Mouse (Mus musculus) 416B (cell line): ENCODE measurements at regions not wholly inside any gene's neighbourhood (a gene's known extent, or its start where the extent isn't known, plus 50 kb on each side); places are given as distances from the start of the nearest gene placed in this dataset.

Experiments used
- DNase-seq: peaks from one replicate; pipeline ENCODE4 v3.0.0; 2011; ENCODE audit warnings: low read depth

DNA sequence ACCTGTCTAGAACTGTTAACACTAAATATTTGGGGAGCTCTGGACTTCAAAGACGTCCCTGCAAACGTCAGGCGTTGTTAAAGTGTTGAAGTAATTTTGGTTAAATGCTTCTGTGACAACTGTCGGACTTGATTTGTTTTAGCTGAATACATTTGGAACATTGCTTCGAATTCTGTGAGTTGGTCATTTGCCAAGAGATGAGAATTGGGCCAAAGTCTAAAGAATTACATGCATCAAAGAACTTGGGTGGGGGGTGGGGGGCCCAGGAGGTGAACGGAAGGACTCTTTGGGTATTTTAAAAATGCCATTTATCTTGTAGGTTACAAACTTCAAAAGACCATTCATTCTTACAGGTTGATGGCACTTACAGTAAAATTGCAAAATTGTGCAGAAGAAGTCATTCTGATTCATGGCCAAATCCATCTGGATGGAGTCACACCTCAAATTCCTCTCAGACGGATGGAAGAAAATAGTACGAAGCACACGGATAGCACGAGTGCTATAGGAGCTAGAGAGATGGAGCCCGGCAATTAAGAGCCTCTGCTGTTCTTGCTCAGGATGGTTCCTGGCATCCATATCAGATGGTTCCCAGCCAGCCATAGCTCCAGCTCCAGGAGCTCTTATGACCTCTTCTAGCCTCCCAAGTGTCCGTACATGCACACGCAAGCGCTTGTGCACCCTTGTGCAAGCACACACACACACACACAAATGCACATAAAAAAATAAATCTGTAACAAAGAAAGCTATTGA, 144.5 kb upstream of the Irx5 start:
- no peak for DNase-seq

GRCm38 (mm10) chr8:92209081-92209480, 148.3 kb upstream of the Irx5 start:
- DNase-seq = no peak

DNA sequence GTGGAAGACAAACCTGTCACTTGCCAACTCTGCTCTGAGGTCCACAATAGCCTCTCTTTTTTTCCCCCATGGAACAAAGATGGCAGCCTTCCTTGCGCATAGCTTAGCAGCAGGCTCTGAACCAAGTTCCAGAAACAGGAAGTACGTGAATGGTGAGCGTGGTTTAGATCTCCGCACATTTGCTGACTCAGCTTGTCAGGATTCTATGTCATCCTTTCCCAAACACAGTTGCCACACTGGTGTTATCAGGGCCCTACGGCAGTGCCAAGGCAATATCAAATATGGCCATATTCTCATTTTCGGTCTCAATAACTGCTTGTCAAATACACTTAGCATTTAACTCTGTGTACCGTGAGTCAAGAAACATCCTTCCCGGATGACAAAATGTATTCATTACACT, 161.8 kb upstream of the Irx5 start:
- DNase-seq = no peak

- DNase-seq = no peak
Measured at GRCm38 (mm10) chr8:92194065-92194464, 163.4 kb upstream of the Irx5 start.

DNA sequence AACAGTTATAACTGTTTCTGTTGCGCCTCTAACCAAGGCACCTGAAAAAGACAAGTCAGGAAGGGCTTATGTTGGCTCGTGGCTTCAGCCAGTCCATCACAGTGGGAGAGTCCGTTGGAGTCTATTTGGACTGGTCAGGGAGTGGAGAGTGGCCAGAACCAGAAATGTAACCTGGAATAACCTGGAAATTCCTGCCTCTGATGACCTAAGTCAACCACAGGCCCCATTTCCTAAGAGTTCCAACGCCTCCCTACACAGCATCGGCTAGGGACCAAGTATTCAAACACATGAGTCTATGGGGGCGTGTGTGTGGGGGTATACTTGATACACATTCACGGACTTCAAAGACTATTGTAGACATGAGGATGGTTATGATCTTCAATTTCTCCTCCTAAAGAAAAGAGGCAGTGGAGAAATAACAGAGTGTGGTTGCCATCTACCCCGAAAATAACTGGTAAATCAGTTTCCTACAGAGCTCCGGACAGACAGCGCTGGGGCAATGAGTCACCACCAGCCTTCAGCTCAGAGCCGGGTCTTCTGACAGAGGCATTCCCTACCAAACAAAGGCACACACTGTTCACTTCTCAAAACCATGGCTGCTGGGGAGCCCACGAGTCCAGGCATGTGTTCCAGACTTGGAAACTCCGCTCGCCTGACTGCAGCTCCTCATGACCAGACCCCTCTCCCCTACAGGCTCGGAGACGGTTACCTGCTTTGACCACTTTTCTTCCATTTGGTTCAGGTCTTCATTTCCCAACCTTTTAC, 167.0 kb upstream of the Irx5 start:
- DNase-seq = no peak

DNA sequence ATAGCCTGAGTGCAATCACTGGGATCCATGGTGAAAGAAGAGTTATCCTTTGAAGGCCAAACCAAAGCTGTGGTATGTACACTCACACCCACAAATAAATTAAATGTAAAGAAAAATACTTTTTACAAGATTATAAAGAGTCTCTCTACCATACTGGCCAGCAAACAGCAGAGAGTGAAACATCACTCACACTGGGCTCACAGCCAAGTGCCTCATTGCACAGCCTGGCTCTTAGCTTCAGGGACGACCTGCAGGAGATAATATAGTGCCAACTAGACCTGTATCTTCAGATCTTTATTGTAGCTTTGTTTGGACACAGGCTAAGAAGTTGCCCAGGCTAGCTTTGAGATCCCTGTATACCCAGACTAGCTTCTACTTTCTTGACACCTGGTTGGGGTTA, 174.1 kb upstream of the Irx5 start:
- no peak for DNase-seq

DNA sequence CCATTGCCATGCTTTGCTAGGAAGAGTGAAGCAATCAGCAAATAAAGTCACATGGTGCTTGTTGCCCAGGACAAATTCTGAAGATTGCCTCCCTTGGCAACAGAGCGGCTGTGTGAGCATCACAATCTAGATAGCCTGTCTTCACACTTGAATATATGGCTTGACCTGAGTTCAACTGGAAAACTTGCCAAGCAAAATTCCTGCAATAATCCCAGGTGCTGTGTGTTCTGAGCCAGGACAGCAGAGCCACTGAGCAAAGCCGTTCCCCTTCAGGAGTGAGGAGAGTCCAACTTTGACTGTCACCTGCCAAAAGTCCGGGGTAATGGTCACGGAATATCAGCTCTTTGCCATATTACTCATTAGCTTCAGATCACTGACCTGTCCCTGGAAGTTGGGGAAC, 176.8 kb upstream of the Irx5 start:
- no peak for DNase-seq

- DNase-seq = no peak
Measured at GRCm38 (mm10) chr8:92179327-92179726, 178.1 kb upstream of the Irx5 start.

- DNase-seq = no peak
Measured at GRCm38 (mm10) chr8:92176101-92176500, 181.3 kb upstream of the Irx5 start.

DNA sequence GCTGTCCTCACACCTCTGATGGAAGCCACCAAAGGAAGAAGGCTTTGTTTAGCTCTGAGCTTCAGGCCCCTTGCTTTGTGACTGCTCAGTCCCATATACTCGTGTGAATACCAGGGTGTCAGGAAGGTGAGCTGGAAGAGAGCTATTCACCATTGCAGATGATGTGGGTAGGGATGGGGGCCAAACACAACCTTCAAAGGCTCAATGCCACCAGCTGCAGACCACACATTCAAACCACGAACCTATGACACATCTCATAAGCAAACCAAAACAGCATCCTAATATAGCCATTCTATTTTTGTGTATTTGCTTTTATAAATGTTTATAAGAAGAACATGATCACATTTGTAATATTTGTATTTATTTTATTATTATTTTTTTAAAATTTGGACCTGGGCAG, 183.3 kb upstream of the Irx5 start:
- DNase-seq = no peak

DNA sequence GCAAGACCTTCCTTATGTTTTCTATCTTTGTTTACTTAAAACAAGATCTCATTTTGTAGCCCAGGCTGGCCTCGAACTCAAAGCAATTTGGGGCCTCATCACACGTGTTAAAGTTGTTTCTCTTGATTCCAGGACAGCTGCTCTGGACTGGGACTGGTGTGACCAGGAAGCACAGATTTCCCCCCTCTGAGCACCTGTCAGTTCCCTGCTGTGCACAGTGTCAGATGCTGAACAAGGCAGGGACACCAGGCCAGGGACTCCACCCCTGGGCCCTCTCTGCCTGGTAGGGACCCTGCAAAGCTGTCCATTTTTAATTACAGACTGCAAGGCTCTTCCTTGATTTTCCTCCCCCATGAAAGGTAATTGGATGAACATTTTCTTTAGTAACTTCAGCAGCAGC, 185.8 kb upstream of the Irx5 start:
- DNase-seq = no peak

DNA sequence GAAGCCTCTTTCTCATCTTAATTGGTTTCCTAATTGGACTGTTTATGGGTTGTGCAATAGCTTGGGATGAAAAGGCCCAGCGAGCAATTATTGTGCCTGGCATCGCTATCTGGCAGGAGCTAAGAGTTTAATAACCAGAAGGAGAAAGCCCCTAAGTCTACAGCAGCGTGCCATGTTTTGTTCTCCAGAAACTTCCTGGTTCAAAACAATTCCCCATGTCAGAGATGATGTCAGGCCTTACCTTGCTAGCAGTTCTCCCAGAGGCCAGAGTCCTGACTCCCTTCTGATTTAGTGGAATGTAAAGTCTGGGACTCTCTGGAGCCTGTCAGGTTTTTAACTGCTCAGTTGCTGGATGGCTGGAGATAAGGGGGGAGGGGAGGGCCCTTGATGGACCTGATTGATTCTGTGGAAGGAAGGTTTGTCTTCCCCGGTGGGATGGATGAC, 190.1 kb upstream of the Irx5 start:
- DNase-seq = no peak

- no peak for DNase-seq
Measured at GRCm38 (mm10) chr8:92165306-92165705, 192.1 kb upstream of the Irx5 start.

- no peak for DNase-seq
Measured at GRCm38 (mm10) chr8:92164496-92164895, 192.9 kb upstream of the Irx5 start.

GRCm38 (mm10) chr8:92161002-92161401, 196.4 kb upstream of the Irx5 start:
- DNase-seq = no peak

DNA sequence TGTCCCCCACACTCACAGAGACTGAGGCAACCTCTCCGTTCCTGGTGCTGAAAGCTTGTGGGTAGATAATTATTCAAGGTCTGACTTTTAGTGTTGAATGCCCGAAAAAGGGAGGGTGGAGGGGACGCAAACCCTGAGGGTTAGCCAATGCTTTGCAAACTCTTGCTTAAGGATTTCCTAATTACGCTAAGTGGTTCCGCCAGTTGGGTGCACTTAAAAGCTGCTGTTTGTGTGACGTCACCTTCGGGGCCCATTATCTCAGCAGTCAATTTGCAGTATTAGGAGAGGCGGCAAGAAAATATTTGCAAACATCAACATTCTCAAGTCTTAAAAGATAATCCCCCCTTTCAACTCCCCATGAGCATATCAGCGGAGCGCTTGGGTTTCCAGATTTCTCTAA, 199.2 kb upstream of the Irx5 start:
- DNase-seq = no peak

GRCm38 (mm10) chr8:92152478-92152877, 204.9 kb upstream of the Irx5 start:
- no peak for DNase-seq

DNA sequence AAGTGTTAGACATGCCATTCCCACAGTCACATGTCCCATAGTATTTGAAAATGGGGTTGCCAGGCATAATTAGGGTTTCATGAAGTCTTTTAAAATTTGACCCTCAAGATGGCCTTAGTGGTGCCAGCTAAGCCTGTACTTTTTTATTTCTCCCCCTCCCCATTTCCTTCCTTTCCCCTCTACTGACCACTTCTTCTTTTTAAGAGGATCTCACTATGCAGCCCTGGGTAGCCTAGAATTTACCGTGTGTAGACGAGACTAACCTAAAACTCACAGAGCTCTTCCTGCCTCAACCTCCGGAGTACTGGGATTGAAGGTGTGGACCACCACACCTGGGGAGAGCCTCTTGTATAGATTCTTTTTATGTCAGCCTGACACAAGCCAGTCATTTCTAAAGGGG, 209.8 kb upstream of the Irx5 start:
- DNase-seq = no peak

DNA sequence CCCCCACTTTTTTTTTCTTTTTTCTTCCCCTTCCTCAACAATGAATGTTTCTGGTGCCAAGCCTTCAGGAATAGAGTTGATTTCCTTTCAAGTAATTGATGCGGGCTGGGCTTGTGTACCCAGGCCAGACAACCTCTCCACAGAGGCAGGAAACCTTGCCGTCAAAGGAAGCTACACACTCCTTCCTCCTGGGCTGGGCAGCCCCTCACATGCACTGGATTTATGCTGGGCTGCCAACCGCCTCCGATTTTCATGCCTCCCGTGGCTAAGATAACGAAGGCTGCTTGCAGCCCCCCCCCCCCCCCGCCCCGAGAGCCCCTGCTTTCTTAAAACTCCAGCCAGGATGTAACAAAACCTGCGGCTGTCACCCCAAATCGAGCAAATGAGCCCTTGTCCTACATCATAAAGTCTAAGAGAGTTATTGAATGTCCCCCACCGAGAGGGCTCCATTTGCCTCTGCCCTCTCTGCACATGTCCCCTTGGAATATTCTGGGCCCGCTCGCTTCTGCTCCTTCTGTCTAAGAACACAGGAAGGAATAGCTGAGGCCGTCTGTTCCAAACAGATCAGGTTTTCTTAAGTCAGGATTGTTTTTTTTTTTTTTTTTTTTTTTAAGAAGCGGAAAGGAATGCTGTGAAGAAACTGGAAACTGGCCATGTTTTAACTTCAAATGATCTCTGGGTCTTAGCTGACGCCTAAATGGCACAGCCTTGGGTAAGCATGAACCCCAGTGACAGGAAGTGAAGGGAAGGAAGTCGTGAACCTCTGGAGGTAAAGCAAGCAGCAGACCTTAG, 220.1 kb upstream of the Irx5 start:
- no peak for DNase-seq

DNA sequence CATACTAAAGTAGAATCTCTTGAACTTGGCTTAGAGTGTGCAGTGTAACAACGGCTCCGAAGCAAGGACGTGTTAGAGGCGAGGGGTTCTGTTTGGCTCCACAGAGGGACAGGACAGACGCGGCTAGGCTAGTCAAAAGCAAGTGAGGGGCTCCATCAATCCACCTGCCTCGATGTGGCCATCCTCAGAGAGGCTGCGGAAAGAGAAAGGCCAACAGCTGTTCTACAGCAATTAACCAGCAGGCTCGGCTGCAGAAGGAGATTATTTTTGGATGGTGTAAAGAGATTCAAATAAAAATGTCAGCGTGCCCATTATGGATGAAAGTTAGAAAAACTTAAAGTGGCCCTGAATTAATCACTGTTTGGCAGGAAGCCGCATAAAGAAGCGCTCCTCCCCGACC, 221.0 kb upstream of the Irx5 start:
- DNase-seq = no peak

- DNase-seq = no peak
Measured at GRCm38 (mm10) chr8:92134434-92134833, 223.0 kb upstream of the Irx5 start.

DNA sequence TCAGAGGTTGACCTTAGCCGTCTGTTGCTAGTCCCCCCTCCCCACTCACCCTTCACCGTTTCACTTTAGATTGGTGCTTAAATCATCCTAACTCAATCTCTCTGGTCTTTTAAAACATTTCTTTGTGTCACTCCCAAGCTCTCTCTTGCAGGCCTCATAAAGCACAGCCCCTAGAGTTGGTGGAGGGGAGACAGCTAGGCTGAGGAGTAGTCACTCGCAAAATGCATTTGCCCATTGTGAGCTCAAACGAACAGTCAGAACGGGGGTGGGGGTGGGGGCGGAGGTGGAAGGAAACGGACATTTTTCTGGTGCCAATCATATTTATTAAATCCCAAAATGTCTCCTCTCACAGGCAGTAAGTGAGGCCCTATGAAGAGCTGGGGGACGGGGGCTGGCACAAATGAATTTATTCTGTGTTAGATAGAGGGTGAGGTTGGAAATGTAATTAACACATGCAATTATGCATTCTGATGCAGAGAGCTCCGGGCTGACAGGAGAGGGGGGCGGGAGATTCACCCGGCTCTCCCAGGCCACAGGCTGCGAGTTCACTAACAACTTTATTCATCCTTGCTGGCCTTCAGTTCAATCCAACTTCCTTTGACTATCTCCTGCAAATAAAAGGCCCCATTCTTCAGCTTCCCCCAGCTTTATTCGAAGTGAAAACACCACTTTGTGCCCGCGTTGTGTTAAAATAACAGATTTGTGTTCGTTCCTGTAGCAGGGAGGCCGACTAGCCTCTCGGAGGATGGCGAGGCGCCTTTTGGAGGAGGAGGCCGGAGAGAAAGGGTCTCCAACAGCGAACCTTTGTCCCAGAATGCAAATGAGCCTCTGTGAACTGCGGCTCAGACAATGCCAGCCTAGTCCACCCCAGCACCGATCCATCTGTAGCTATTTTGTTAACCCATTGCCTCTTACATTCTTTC, 223.7 kb upstream of the Irx5 start:
- DNase-seq = no peak
